Mouse (Mus musculus) adipose tissue, adult 10 weeks (tissue): ENCODE measurements around the gene Crbn. TPM values are rescaled to one million over a fixed set of nuclear protein-coding genes. Genes with fewer than 3 reads are reported as not detected.

Experiments used
- polyA plus RNA-seq: library from polyadenylated mRNA; stranded (reverse); fragments of 350-450 nt; fragmentation: Illumina TruSeq; extraction: RNeasy Lipid Tissue Mini Kit (QIAGEN cat#74804); gene quantifications from one replicate; pipeline ENCODE4 v1.2.3, GENCODE M21; 2014; ENCODE audit warnings: low read depth, low replicate concordance

The Crbn gene
- polyA plus RNA-seq = 29.8 TPM

GRCm38 (mm10) chr6:106799333-106800226 lies at the start of gene Crbn:
Crbn (minus strand) TSS chr6:106800077.

GRCm38 (mm10) chr6:106768640-106769289 lies 31.1 kb downstream of the Crbn start, which contains the start of gene Trnt1:
Trnt1 (plus strand) TSS chr6:106769120.

GRCm38 (mm10) chr6:106748887-106749388 lies 50.9 kb downstream of the Crbn start, which contains the start of gene Il5ra:
Il5ra (minus strand) TSS chr6:106749037.

Other genes starting within 250 kb of the Crbn start
- gene Il5ra, start 51.0 kb downstream of the Crbn start, polyA plus RNA-seq = not detected
- gene Trnt1, start 31.0 kb downstream of the Crbn start, polyA plus RNA-seq = 25.8 TPM